Mouse (Mus musculus) lung, embryonic 16.5 days (tissue): ENCODE data around the gene Pip5k1b. TPM values are rescaled to one million over a fixed set of nuclear protein-coding genes. Genes with fewer than 3 reads are reported as not detected.

Experiments
- ATAC-seq: fragments of 200-750 bp; cut with Nextera tagmentation; 2 replicates; pipeline ENCODE4 v1.8.0; 2017; ENCODE audit warnings: low read depth, mild to moderate bottlenecking, moderate library complexity
- H3K27ac ChIP-seq: fragments of 300-500 bp; sonication (generic); 2 replicates; pipeline ENCODE4 v1.5.1; 2014; ENCODE audit warnings: mild to moderate bottlenecking, control low read depth, low read length
- H3K27me3 ChIP-seq: fragments of 300-500 bp; sonication (generic); 2 replicates; pipeline ENCODE4 v1.6.1; 2014; ENCODE audit warnings: low read depth, low read length, mixed read lengths; ENCODE audit not compliant: control insufficient read depth, insufficient read depth
- H3K36me3 ChIP-seq: fragments of 300-500 bp; sonication (generic); 2 replicates; pipeline ENCODE4 v1.6.1; 2014; ENCODE audit warnings: low read length; ENCODE audit not compliant: control insufficient read depth, insufficient read depth
- H3K4me1 ChIP-seq: fragments of 300-500 bp; sonication (generic); replicated peaks from 2 replicates; pipeline ENCODE4 v1.6.1; 2014; ENCODE audit warnings: low read length, mixed read lengths; ENCODE audit not compliant: control insufficient read depth, insufficient read depth
- H3K4me2 ChIP-seq: fragments of 300-500 bp; sonication (generic); 2 replicates; pipeline ENCODE4 v1.6.1; 2014; ENCODE audit warnings: low read depth, low read length, control low read depth
- H3K4me3 ChIP-seq: fragments of 300-500 bp; sonication (generic); 2 replicates; pipeline ENCODE4 v1.5.1; 2014; ENCODE audit warnings: mild to moderate bottlenecking, low read length, control low read depth
- H3K9ac ChIP-seq: fragments of 300-500 bp; sonication (generic); 2 replicates; pipeline ENCODE4 v1.6.1; 2014; ENCODE audit warnings: low read length, control low read depth
- H3K9me3 ChIP-seq: fragments of 300-500 bp; sonication (generic); 2 replicates; pipeline ENCODE4 v1.6.1; 2016; ENCODE audit warnings: low read length; ENCODE audit not compliant: control insufficient read depth
- WGBS: fragments of 180-500 bp; shearing (Covaris S2); extraction: QIAGEN DNeasy Blood & Tissue Kit; methylation state at CpG from one replicate; pipeline ENCODE4 v1.1.7; 2014; 5-methylcytosine and 5-hydroxymethylcytosine counted together
- polyA plus RNA-seq: library from polyadenylated mRNA; unstranded; fragments of >200 nt; fragmentation: Nextera tagmentation; extraction: Ambion mirVana; gene quantifications from 2 replicates; pipeline ENCODE4 v1.2.1, GENCODE M21; 2015

Gene Pip5k1b
- polyA plus RNA-seq, 1 experiment from 2014 or later, result 3.8 TPM

DNA sequence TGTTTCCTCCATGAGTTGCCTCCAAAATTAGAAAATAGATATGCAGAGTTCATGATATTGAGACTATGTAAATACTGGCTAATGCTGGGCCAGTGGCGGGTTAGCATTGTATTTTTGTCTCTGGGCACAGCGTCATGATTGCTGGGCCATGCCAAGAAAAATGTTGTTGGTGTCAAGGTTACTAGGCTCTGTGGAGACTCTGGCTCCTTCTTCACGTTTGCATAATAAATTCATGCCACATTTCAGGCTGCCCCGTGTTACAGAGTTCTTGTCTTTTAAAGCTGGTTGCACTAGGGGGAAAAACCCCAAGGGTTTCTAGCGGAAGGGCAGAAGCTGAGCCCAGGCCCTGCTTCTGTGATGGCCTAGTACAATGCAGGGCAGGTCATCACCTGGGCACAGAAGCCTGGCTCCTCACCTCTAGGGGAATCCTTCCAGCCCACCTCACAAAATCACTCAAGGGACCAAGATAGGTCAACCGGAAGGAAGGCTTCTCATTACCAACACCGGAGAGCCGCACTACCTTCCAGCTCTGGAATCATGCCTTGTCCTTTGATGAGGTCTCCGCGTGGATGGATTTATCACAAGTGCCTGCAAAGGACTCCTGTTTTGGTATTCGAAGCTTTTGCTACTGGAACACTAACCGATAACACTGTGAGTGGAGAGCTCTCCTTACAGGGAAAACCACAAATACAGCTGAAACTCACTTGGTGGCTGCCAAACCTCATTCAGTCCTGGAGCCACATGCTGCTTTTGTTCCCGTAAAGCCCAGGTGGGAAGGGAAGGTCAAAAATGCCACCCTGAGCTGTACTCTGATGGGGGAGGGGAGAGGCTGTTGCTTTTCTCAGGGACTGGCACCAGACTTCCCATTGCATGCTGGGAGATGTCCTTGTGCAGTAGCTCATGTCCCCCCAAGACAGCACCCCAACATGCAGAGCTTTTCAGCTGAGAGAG, 248.1 kb downstream of the Pip5k1b start:
- Histone ChIP-seq H3K4me1 (peaks cover 10% of the 10 kb centered on the region), H3K9ac (0 out of 2 replicates have a peak overlapping the region, but pooled peaks have one; percentile 1), H3K4me3 (no peak overlapping the region), H3K27me3 (no peaks in the 10 kb centered on the region), H3K36me3 (no peaks in the 10 kb centered on the region), H3K27ac (peak overlapping the region; percentile 61), H3K9me3 (no peaks in the 10 kb centered on the region), H3K4me2 (no peak overlapping the region)
- 55% methylated on average over 13 of the region's 13 CpGs for WGBS
- ATAC-seq, result peak; percentile 66

DNA sequence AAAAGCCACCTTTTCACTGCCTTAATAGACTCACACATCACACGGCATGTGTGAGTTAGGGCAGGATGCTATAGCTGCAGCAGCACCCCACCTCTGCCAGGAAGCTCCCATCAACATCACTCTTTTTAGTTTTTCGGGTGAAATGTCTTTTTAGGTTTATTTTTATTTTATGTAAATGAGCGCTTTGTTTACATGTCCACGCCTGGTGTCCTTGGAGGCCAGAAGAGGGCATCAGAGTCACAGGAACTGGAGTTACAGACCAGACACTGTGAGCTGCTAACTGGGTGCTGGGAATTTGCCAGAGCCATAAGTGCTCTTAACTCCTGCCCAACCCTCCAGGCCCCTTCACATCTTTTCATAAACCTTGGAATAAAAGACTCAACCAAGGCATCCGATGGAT, 249.3 kb downstream of the Pip5k1b start:
- Histone ChIP-seq H3K4me1 (peaks cover 10% of the 10 kb centered on the region), H3K4me3 (no peak overlapping the region), H3K9ac (no peak overlapping the region), H3K9me3 (no peaks in the 10 kb centered on the region), H3K27ac (no peak overlapping the region), H3K27me3 (no peaks in the 10 kb centered on the region), H3K36me3 (no peaks in the 10 kb centered on the region), H3K4me2 (no peak overlapping the region)
- ATAC-seq, result no peak
- WGBS, result 79% methylated on average over 5 of the region's 5 CpGs

- no peak overlapping the region for H3K9ac ChIP-seq
- no peak for ATAC-seq
- WGBS, result 57% methylated on average over 10 of the region's 10 CpGs
- H3K4me1 ChIP-seq, result no peaks in the 10 kb centered on the region; the same call in none of the 2 replicates
- no peaks in the 10 kb centered on the region for H3K9me3 ChIP-seq
- no peaks in the 10 kb centered on the region for H3K27me3 ChIP-seq
- no peak overlapping the region for H3K4me2 ChIP-seq
- no peak overlapping the region for H3K27ac ChIP-seq
- H3K4me3 ChIP-seq, result no peak overlapping the region
- no peaks in the 10 kb centered on the region for H3K36me3 ChIP-seq
Observed at GRCm38 (mm10) chr19:24302198-24302597, 253.5 kb downstream of the Pip5k1b start.

- H3K4me1 ChIP-seq, result no peaks in the 10 kb centered on the region; the same call in 1 of the 2 replicates
- 28% methylated on average over 5 of the region's 5 CpGs for WGBS
Observed at GRCm38 (mm10) chr19:24301768-24302148, 253.9 kb downstream of the Pip5k1b start.

DNA sequence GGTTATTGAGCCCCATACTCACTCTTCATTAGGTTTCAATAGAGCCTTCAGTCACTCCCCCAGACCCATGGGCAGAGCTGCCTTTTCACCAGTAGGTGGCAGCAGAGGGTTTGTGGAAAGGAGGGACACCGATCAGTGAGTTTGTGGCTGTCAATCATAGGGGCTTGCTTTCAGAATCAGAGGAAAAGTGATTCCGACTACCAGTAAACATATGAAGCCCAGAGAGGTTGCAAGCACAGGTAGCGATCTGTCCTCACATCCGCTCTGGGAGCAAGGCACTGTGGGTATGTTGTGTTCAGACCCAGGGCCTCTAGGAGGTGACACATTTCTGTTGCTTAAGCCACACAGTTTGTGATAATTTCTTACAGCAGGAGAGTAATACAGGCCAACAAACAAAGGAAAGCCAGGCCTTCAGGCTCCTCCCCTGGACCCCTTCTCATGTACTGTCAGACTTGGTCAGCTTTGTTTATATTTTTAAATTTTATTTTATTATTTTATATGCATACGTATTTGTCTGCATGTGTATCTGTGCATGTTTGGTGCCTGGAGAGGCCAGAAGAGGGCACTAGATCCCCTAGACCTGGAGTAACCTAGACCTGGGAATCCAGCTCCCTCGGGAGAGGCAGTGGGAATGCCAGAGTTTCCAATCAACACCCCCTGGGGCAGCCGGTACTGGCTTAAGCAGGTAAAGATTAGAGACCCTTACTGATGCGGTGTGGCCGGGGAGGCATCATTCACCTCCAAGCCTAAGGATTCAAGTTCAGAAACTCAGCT, 254.5 kb downstream of the Pip5k1b start:
- no peaks in the 10 kb centered on the region; the same call in 1 of the 2 replicates for H3K4me1 ChIP-seq
- H3K4me3 ChIP-seq, result peak overlapping the region; percentile 48
- H3K9me3 ChIP-seq, result no peaks in the 10 kb centered on the region
- WGBS, result 2% methylated on average over 9 of the region's 9 CpGs
- H3K27ac ChIP-seq, result no peak overlapping the region
- 0 out of 2 replicates have a peak overlapping the region, but pooled peaks have one; percentile 38 for H3K9ac ChIP-seq
- peak overlapping the region; percentile 61 for H3K4me2 ChIP-seq
- H3K36me3 ChIP-seq, result no peaks in the 10 kb centered on the region
- H3K27me3 ChIP-seq, result no peaks in the 10 kb centered on the region
- ATAC-seq, result peak; percentile 91

More at GRCm38 (mm10) chr19:24301768-24302148, 253.9 kb downstream of the Pip5k1b start:
- Histone ChIP-seq H3K27me3 (no peaks in the 10 kb centered on the region), H3K4me2 (no peak overlapping the region), H3K36me3 (no peaks in the 10 kb centered on the region), H3K9me3 (no peaks in the 10 kb centered on the region), H3K27ac (no peak overlapping the region), H3K4me3 (no peak overlapping the region), H3K9ac (no peak overlapping the region)
- no peak for ATAC-seq

DNA sequence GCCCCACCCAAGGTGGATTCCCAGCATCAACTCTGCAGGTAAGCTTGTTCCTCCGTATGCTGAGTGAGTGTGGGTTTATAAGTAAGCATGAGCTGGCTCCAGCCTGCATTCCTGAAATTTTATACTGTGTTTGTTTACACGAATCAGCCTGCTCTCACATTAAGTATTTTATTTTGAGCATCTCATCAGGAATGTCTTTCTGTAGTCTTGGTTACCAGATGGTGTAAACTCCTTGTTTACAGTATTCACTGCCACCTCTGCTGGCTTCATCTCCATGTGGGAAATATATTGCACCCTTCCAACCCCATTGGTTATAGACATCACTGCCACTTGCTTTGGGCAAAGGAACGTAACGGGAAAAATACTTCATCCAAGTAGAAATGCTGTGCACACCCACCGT, 262.1 kb downstream of the Pip5k1b start:
- Histone ChIP-seq H3K9me3 (no peaks in the 10 kb centered on the region), H3K27ac (no peak overlapping the region), H3K4me3 (no peak overlapping the region), H3K36me3 (no peaks in the 10 kb centered on the region), H3K9ac (no peak overlapping the region), H3K4me2 (no peak overlapping the region), H3K4me1 (no peaks in the 10 kb centered on the region), H3K27me3 (no peaks in the 10 kb centered on the region)
- ATAC-seq, result no peak; the same call in 1 of the 2 replicates
- 41% methylated on average over 5 of the region's 5 CpGs for WGBS

DNA sequence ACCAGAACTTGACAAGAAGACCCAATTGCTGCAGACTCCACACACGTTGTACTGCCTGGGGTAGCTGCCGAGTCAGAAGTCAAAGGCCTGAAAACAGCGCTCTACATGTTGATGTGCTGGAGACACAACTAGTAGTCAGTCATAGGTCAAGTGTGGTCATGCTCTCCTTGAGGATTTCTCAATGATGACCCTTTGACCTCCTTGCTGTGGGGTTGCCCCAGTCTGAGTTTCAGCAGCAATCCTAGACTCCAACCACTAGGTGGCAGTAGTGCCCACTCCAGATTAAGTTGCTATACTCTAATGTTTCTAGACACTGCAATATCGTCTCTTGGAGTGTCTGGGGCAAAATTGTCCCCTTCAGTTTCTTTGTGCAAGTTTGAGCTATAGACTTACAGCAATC, 271.5 kb downstream of the Pip5k1b start:
- H3K9me3 ChIP-seq, result no peaks in the 10 kb centered on the region
- no peak overlapping the region for H3K4me3 ChIP-seq
- H3K9ac ChIP-seq, result no peak overlapping the region
- WGBS, result 53% methylated on average over 4 of the region's 4 CpGs
- H3K27ac ChIP-seq, result no peak overlapping the region
- no peak for ATAC-seq
- peaks cover 5% of the 10 kb centered on the region; the same call in 1 of the 2 replicates for H3K4me1 ChIP-seq
- no peaks in the 10 kb centered on the region for H3K36me3 ChIP-seq
- H3K27me3 ChIP-seq, result no peaks in the 10 kb centered on the region
- no peak overlapping the region for H3K4me2 ChIP-seq

- no peak overlapping the region for H3K9ac ChIP-seq
- H3K4me1 ChIP-seq, result peaks cover 9% of the 10 kb centered on the region; the same call in 1 of the 2 replicates
- no peaks in the 10 kb centered on the region for H3K36me3 ChIP-seq
Observed at GRCm38 (mm10) chr19:24281288-24281980, 274.2 kb downstream of the Pip5k1b start.

More at GRCm38 (mm10) chr19:24281288-24281980, 274.2 kb downstream of the Pip5k1b start:
- Histone ChIP-seq H3K27me3 (no peaks in the 10 kb centered on the region), H3K4me3 (peak overlapping the region; percentile 70), H3K27ac (no peak overlapping the region), H3K4me2 (peak overlapping the region; percentile 90), H3K9me3 (no peaks in the 10 kb centered on the region)
- ATAC-seq, result no peak
- 51% methylated on average over 7 of the region's 7 CpGs for WGBS
